In genomic region chr4:61909409-61909808, GRCm38 (mm10) we compare ENCODE assay signal across 8 mouse cellular contexts.
DNase-seq lines count a peak whose midpoint lies in the region; ATAC-seq and TF ChIP-seq lines count a peak whose summit lies in the region.
"Had no signal": no experiment of that assay in that cellular context is flagged by ENCODE, and none has a peak within 500 bp of the region (broad histone marks: within the 10 kb centered on the region; RNA-seq: fewer than 3 reads in every experiment).

No protein-coding gene starts in this region.

- H3K9me3 ChIP-seq in hindbrain, embryonic 11.5 days (ENCODE audit: control insufficient read depth, low read length): no peaks in the 10 kb centered on the region
- no peaks in the 10 kb centered on the region for H3K9me3 ChIP-seq in hindbrain, embryonic 16.5 days (ENCODE audit: control insufficient read depth, low read length)
- no peaks in the 10 kb centered on the region for H3K9me3 ChIP-seq in lung, postnatal 0 days (ENCODE audit: low read length)

- TF ChIP-seq EP300 in lung, postnatal 0 days (IDR thresholded peaks at IDR 0.05): no peak

- 88% methylated on average over 4 of the region's 4 CpGs for whole genome bisulfite sequencing in hindbrain, embryonic 11.5 days
- 80% methylated on average over 4 of the region's 4 CpGs for WGBS in hindbrain, embryonic 16.5 days
- WGBS in lung, postnatal 0 days: 73% methylated on average over 4 of the region's 4 CpGs

- peak; percentile 4 for DNase-seq in hindbrain, embryonic 11.5 days (ENCODE audit: low spot score)
- DNase-seq in lung, postnatal 0 days (ENCODE audit: low spot score): peak; percentile 5
- no peak for DNase-seq in lung, postnatal 10 days
- DNase-seq in R1 (ENCODE audit: low read depth, low spot score): peak; percentile 45
- peak; percentile 13 for DNase-seq in retina, postnatal 1 day
- no peak for DNase-seq in thymus, postnatal 0 days (ENCODE audit: low spot score)

- peak; percentile 52 for TF ChIP-seq CTCF in lung, postnatal 0 days (IDR thresholded peaks at IDR 0.05)

- H3K4me2 ChIP-seq in hindbrain, embryonic 11.5 days (replicated peaks; ENCODE audit: low read depth, low read length): no peak overlapping the region
- H3K4me2 ChIP-seq in hindbrain, embryonic 16.5 days (ENCODE audit: low read length): no peak overlapping the region
- no peak overlapping the region for H3K4me2 ChIP-seq in lung, postnatal 0 days (replicated peaks; ENCODE audit: low read depth, low read length)
- H3K4me2 ChIP-seq: midbrain, embryonic 13.5 days had no signal

- ATAC-seq in hindbrain, embryonic 11.5 days (ENCODE audit: low FRiP score): no peak
- ATAC-seq in hindbrain, embryonic 16.5 days: no peak
- no peak for ATAC-seq in lung, postnatal 0 days
- ATAC-seq: midbrain, embryonic 13.5 days had no signal

- no peak overlapping the region for H3K4me3 ChIP-seq in hindbrain, embryonic 11.5 days (ENCODE audit: low read depth, low read length)
- H3K4me3 ChIP-seq in hindbrain, embryonic 16.5 days (ENCODE audit: low read length): no peak overlapping the region
- no peak overlapping the region for H3K4me3 ChIP-seq in lung, postnatal 0 days (ENCODE audit: low read depth, low read length)
- H3K4me3 ChIP-seq: midbrain, embryonic 13.5 days had no signal

- no peaks in the 10 kb centered on the region for H3K27me3 ChIP-seq in hindbrain, embryonic 11.5 days (ENCODE audit: control insufficient read depth, insufficient read depth, low read length)
- no peaks in the 10 kb centered on the region for H3K27me3 ChIP-seq in hindbrain, embryonic 16.5 days (replicated peaks; ENCODE audit: control insufficient read depth, insufficient read depth, low read length)
- H3K27me3 ChIP-seq in lung, postnatal 0 days (replicated peaks; ENCODE audit: insufficient read depth, low read length): no peaks in the 10 kb centered on the region
- H3K27me3 ChIP-seq: midbrain, embryonic 13.5 days had no signal

- no peaks in the 10 kb centered on the region for H3K4me1 ChIP-seq in hindbrain, embryonic 11.5 days (replicated peaks; ENCODE audit: control insufficient read depth, insufficient read depth, low read length)
- no peaks in the 10 kb centered on the region for H3K4me1 ChIP-seq in hindbrain, embryonic 16.5 days (ENCODE audit: control insufficient read depth, insufficient read depth, low read depth, low read length)
- H3K4me1 ChIP-seq in lung, postnatal 0 days (ENCODE audit: insufficient read depth, low read depth, low read length): no peaks in the 10 kb centered on the region
- H3K4me1 ChIP-seq: midbrain, embryonic 13.5 days had no signal

- no peaks in the 10 kb centered on the region for H3K36me3 ChIP-seq in hindbrain, embryonic 11.5 days (ENCODE audit: control insufficient read depth, insufficient read depth, low read length)
- no peaks in the 10 kb centered on the region for H3K36me3 ChIP-seq in hindbrain, embryonic 16.5 days (ENCODE audit: control insufficient read depth, insufficient read depth, low read length)
- no peaks in the 10 kb centered on the region for H3K36me3 ChIP-seq in lung, postnatal 0 days (ENCODE audit: insufficient read depth, low read length)
- H3K36me3 ChIP-seq: midbrain, embryonic 13.5 days had no signal

- no peak overlapping the region for H3K27ac ChIP-seq in hindbrain, embryonic 11.5 days (ENCODE audit: low read depth, low read length)
- no peak overlapping the region for H3K27ac ChIP-seq in hindbrain, embryonic 16.5 days (ENCODE audit: low read depth, low read length)
- H3K27ac ChIP-seq in lung, postnatal 0 days (ENCODE audit: low read length): no peak overlapping the region
- H3K27ac ChIP-seq: midbrain, embryonic 13.5 days had no signal

- H3K9ac ChIP-seq in hindbrain, embryonic 11.5 days (ENCODE audit: low read depth, low read length): no peak overlapping the region
- H3K9ac ChIP-seq in hindbrain, embryonic 16.5 days (ENCODE audit: low read depth, low read length): no peak overlapping the region
- H3K9ac ChIP-seq in lung, postnatal 0 days (replicated peaks; ENCODE audit: low read depth): no peak overlapping the region
- H3K9ac ChIP-seq: midbrain, embryonic 13.5 days had no signal

Comparison
In these comparisons a context has a peak if more than half of its experiments do, and no peak if none do; other contexts are left out.
1. DNase-seq: peak in hindbrain, embryonic 11.5 days (single experiment), lung, postnatal 0 days (single experiment), R1 (single experiment) and retina, postnatal 1 day (single experiment); none in lung, postnatal 10 days (single experiment) and thymus, postnatal 0 days (single experiment).